Mouse (Mus musculus): Measurements from ENCODE around the gene Slc25a5. TPM values are rescaled to one million over a fixed set of nuclear protein-coding genes. Genes with fewer than 3 reads are reported as not detected.

Gene Slc25a5
- 579 and 580 TPM in 2 replicates for polyA plus RNA-seq (2021; fragmentation: Nextera tagmentation)
- long read RNA-seq, experiment 1, transcript Slc25a5-201 (4 exons, 1,240 nt) = major isoform, 422 of 475 reads
- long read RNA-seq, experiment 1, partial matches to known transcripts = 4 of 475 reads
- long read RNA-seq, experiment 1, other reads (novel, unspliced or antisense) = 49 of 475 reads
- long read RNA-seq, experiment 2, transcript Slc25a5-201 (4 exons, 1,240 nt) = major isoform, 373 of 681 reads
- long read RNA-seq, experiment 2, transcript Slc25a5-203 (2 exons, 765 nt) = minor isoform, 6 of 681 reads
- long read RNA-seq, experiment 2, partial matches to known transcripts = 297 of 681 reads
- long read RNA-seq, experiment 2, other reads (novel, unspliced or antisense) = 5 of 681 reads

DNA sequence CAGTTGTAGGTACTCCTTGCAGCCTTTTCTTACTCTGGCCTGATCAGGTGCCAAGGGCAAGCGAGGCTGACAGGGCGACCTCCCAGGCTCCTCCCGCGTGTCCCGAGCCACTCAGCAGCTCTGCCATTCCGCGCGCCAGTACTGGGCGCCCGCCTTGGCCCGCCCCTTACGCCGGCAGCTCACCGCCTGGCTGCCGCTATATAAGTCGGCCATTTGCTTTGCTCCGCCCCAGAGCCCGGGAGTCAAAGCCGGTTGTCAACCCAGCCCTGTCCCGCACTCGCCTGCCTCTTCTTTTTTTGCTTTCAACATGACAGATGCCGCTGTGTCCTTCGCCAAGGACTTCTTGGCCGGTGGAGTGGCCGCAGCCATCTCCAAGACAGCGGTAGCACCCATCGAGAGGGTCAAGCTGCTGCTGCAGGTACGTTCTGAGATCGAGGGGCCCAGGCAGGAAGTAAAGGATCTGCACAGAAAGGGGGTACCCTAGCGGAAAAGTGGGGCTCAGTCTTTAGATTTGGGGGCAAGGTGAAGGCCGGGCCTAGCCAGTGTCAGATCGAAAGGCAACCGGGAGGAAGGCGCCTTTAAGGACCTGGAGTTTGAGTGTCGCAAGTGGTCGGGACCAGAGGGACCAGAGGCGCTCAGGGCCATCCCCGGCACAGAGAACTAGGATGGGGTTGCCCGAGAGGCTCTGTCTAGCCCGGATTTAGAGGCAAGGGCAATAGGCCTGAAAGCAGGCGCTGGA, at the start of gene Slc25a5:
Slc25a5 (plus strand) TSS at position 228 of the 739 bp plus-strand sequence.

Other genes with a start within 250 kb of the Slc25a5 start
- gene Pgrmc1, start 197.4 kb upstream of the Slc25a5 start, polyA plus RNA-seq (2021; fragmentation: Nextera tagmentation) = 343 and 410 TPM in 2 replicates
- gene Akap17b, start 150.3 kb upstream of the Slc25a5 start, polyA plus RNA-seq (2021; fragmentation: Nextera tagmentation) = 3.3 and 3.9 TPM in 2 replicates
- 0.23 and 0.31 TPM in 2 replicates for gene Slc25a43, start 52.0 kb upstream of the Slc25a5 start, polyA plus RNA-seq (2021; fragmentation: Nextera tagmentation)
- 63.5 and 67.4 TPM in 2 replicates for gene Ube2a, start 78.2 kb downstream of the Slc25a5 start, polyA plus RNA-seq (2021; fragmentation: Nextera tagmentation)
- 20.8 and 28.0 TPM in 2 replicates for gene C330007P06Rik, start 78.5 kb downstream of the Slc25a5 start, polyA plus RNA-seq (2021; fragmentation: Nextera tagmentation)
- 9.8 and 12.4 TPM in 2 replicates for gene Nkrf, start 107.2 kb downstream of the Slc25a5 start, polyA plus RNA-seq (2021; fragmentation: Nextera tagmentation)
- 46.3 and 57.1 TPM in 2 replicates for gene Sept6, start 196.1 kb downstream of the Slc25a5 start, polyA plus RNA-seq (2021; fragmentation: Nextera tagmentation)

Data from left cerebral cortex, adult 6 months (tissue).